Mouse (Mus musculus) limb, embryonic 14.5 days (tissue): ENCODE data around the gene Clock. TPM values are rescaled to one million over a fixed set of nuclear protein-coding genes. Genes with fewer than 3 reads are reported as not detected.

Source experiments
- ATAC-seq: fragments of 200-750 bp; cut with Nextera tagmentation; 2 replicates; pipeline ENCODE4 v1.8.0; 2017; ENCODE audit warnings: low read depth, moderate number of reproducible peaks, moderate TSS enrichment; ENCODE audit not compliant: low FRiP score
- DNase-seq: peaks from one replicate; pipeline ENCODE4 v3.0.0-alpha.2; 2015; ENCODE audit warnings: low spot score
- H3K27ac ChIP-seq: fragments of 300-500 bp; sonication (generic); replicated peaks from 2 replicates; pipeline ENCODE4 v1.5.1; 2014; ENCODE audit warnings: low read depth, mild to moderate bottlenecking, low read length, moderate library complexity, mixed read lengths
- H3K27me3 ChIP-seq: fragments of 300-500 bp; sonication (generic); 2 replicates; pipeline ENCODE4 v1.6.1; 2014; ENCODE audit warnings: low read length, mixed read lengths; ENCODE audit not compliant: control insufficient read depth, insufficient read depth
- H3K36me3 ChIP-seq: fragments of 300-500 bp; sonication (generic); 2 replicates; pipeline ENCODE4 v1.6.1; 2014; ENCODE audit warnings: mild to moderate bottlenecking, low read length, moderate library complexity, mixed read lengths; ENCODE audit not compliant: control insufficient read depth, insufficient read depth
- H3K4me1 ChIP-seq: fragments of 300-500 bp; sonication (generic); 2 replicates; pipeline ENCODE4 v1.6.1; 2014; ENCODE audit warnings: antibody characterized with exemption, low read length, mixed read lengths; ENCODE audit not compliant: control insufficient read depth, insufficient read depth
- H3K4me2 ChIP-seq: fragments of 300-500 bp; sonication (generic); replicated peaks from 2 replicates; pipeline ENCODE4 v1.6.1; 2014; ENCODE audit warnings: low read depth, mild to moderate bottlenecking, low read length, moderate library complexity; ENCODE audit not compliant: severe bottlenecking
- H3K4me3 ChIP-seq: fragments of 300-500 bp; sonication (generic); replicated peaks from 2 replicates; pipeline ENCODE4 v1.5.1; 2014; ENCODE audit warnings: low read length
- H3K9ac ChIP-seq: fragments of 300-500 bp; sonication (generic); 2 replicates; pipeline ENCODE4 v1.6.1; 2014; ENCODE audit warnings: mild to moderate bottlenecking, low read depth, low read length, moderate library complexity; ENCODE audit not compliant: severe bottlenecking
- H3K9me3 ChIP-seq: fragments of 300-500 bp; sonication (generic); 2 replicates; pipeline ENCODE4 v1.6.1; 2016; ENCODE audit warnings: low read length; ENCODE audit not compliant: control insufficient read depth
- POLR2A ChIP-seq: fragments of 200-500 bp; IDR thresholded peaks from 2 replicates; pipeline ENCODE4 v1.8.0; 2012; ENCODE audit warnings: inconsistent platforms, mild to moderate bottlenecking, moderate library complexity, borderline replicate concordance; ENCODE audit not compliant: insufficient read depth, insufficient read length; ENCODE audit errors: extremely low read depth
- WGBS: fragments of 180-500 bp; shearing (Covaris S2); extraction: QIAGEN DNeasy Blood & Tissue Kit; methylation state at CpG from one replicate; pipeline ENCODE4 v1.1.7; 2014; 5-methylcytosine and 5-hydroxymethylcytosine counted together
- polyA plus RNA-seq, 2 experiments: library from polyadenylated mRNA; depleted of rRNA in 1 of 2; stranded (reverse) in 1 of 2; unstranded in 1 of 2; fragments of >200 nt; fragmentation: Nextera tagmentation in 1 of 2; extraction: Ambion mirVana in 1 of 2; gene quantifications; 2 replicates each; pipeline versions ENCODE4 v1.2.1 to v1.2.3; 2012 to 2014

The Clock gene
- polyA plus RNA-seq (2012; rRNA removed), result 11.7 and 13.3 TPM in 2 replicates
- polyA plus RNA-seq (2014; fragmentation: Nextera tagmentation; extraction: Ambion mirVana), result 15.9 and 18.5 TPM in 2 replicates

DNA sequence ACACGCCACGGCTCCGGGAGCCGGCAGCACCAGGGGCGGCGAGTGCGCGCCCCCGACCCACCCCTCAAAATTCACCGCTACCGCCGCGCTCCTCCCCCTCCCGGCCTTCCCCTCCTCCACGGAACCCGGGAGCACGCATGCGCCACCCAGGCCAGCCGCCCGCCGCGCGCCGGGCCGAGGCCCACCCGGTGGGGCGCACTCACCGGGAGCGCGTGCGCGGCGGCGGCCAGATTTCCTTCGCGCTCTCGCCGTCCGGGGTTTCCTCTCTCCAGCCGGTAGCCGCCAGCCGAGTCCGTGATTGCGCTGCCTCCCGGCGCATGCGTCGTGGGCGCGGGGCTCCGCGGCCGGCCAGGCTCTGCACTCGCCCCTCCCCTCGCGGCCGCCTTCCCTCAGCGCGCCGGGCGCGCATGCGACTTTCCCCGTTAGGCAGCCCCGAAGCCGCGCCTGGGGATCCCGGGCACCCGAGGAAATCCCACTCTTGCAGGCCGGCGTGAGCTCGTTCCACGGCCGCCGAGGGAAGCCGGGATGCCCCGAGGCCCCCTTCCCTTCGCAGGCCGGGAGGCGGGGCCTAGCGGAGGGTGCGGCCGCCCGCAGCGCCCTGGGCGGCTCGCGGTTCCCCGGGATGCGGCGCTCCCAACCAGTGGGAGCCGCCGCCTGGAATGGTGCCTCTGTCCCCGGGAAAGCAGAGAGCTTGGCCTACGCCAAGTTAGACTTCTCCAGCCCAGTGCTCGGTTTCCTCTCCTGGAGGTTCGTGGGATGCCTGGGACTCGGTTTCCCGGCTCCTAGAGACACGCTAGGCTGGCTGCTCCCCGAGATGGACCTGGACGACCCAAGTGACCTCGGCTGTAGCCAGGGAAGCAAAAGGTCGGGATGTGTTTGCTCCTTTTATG, at the start of gene Clock:
TSS of gene Clock (minus strand) at position 341 of the 890 bp plus-strand sequence.
- TF ChIP-seq POLR2A, result 0 out of 2 replicates have a peak, but pooled peaks have one; percentile 53
- H3K36me3 ChIP-seq, result 0 out of 2 replicates have a peak, but pooled peaks cover 4% of the 10 kb centered on the region
- H3K9ac ChIP-seq, result peak within 1 kb of the TSS; percentile 93
- H3K27ac ChIP-seq, result peak within 1 kb of the TSS; percentile 96
- peak; percentile 79 for DNase-seq
- ATAC-seq, result peak; percentile 91
- under 1% methylated on average over 68 of the region's 104 CpGs for WGBS
- no peaks in the 10 kb centered on the region for H3K9me3 ChIP-seq
- no peaks in the 10 kb centered on the region for H3K27me3 ChIP-seq
- H3K4me3 ChIP-seq, result peak within 1 kb of the TSS; percentile 95
- H3K4me2 ChIP-seq, result peak within 1 kb of the TSS; percentile 86
- peaks cover 11% of the 10 kb centered on the region; the same call in 1 of the 2 replicates for H3K4me1 ChIP-seq

DNA sequence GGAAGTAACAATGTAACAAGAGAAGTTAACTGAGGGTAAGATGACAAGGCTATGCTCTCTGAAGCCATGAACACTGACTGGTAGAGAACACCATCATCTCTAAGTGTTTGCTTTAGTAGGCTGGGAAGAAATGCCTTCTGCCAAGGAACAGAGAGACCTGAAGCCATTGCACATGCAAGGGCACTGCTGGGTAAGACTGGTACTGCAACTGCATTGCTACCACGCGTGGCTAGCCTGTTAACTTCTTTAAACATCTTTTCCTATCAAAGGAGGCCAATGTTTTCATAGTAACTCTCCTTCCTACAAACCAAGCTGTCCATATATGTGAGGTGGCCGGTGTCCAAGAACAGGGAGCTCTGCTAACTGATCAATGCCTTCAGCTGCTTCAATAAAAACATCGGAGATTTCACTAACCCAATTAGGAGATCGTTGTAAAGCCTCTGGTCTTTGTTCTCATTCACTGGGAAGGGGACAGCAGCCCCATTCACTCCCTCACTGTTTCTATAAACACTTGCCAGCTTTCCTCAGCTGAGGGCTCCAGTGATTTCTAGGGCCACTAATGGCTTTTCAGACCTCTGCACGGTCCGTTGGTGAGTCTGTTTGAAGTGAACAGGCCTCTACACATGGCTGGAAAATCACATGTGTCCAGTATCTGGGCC, 47.5 kb upstream of the Clock start:
- H3K9ac ChIP-seq, result no peak overlapping the region
- H3K27ac ChIP-seq, result no peak overlapping the region
- no peaks in the 10 kb centered on the region for H3K4me1 ChIP-seq
- H3K27me3 ChIP-seq, result no peaks in the 10 kb centered on the region
- H3K9me3 ChIP-seq, result no peaks in the 10 kb centered on the region
- DNase-seq (no peak), ATAC-seq (no peak)
- H3K36me3 ChIP-seq, result no peaks in the 10 kb centered on the region
- H3K4me2 ChIP-seq, result no peak overlapping the region
- no peak for TF ChIP-seq POLR2A
- H3K4me3 ChIP-seq, result no peak overlapping the region
- WGBS, result 45% methylated on average over 7 of the region's 7 CpGs

DNA sequence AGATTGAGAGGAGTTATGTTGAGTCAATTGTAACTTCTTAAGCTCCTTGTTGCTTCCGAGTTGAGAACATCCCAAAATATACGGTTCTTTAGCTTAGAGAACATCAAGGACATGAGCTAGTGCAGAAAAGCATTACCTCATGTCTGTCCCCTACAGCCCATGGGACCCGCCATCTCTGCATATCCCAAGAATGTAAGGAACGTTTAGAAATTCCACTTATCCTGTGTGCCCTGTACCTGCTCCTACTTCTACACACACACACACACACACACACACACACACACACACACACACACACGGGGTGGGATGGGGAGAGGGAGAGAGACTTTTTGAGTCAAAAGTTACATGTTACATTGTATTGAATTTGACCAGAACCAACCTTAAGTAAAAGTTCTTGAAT, 46.9 kb upstream of the Clock start:
- DNase-seq (no peak), ATAC-seq (no peak)
- no peak overlapping the region for H3K4me2 ChIP-seq
- no peak overlapping the region for H3K4me3 ChIP-seq
- no peaks in the 10 kb centered on the region for H3K4me1 ChIP-seq
- H3K9me3 ChIP-seq, result no peaks in the 10 kb centered on the region
- WGBS, result 85% methylated on average over 5 of the region's 5 CpGs
- H3K27ac ChIP-seq, result no peak overlapping the region
- H3K9ac ChIP-seq, result no peak overlapping the region
- no peaks in the 10 kb centered on the region for H3K36me3 ChIP-seq
- no peak for TF ChIP-seq POLR2A
- H3K27me3 ChIP-seq, result no peaks in the 10 kb centered on the region

DNA sequence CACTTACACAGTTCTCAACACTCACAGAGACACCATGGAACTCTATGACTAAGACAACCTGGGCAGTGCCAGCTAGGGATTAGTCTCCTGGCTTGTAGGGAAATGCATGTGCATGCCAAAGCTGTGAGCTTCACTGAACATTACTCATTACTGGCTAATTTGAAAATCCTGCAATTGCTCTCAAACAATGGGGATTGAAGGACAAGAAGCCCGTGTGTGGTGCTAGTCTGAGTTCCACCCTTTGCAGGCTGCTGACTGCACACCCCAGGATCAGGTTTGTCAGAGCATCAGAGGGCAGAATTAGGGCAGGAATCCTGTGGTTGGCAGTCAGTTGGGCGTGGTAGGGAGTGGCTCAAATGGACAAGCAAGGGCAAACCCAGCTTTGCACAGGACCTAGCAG, 41.5 kb upstream of the Clock start:
- ATAC-seq (no peak), DNase-seq (no peak)
- WGBS, result 52% methylated on average over 2 of the region's 2 CpGs
- no peaks in the 10 kb centered on the region for H3K4me1 ChIP-seq
- TF ChIP-seq POLR2A, result no peak
- H3K9ac ChIP-seq, result no peak overlapping the region
- no peak overlapping the region for H3K4me2 ChIP-seq
- no peaks in the 10 kb centered on the region for H3K9me3 ChIP-seq
- no peaks in the 10 kb centered on the region for H3K36me3 ChIP-seq
- H3K27ac ChIP-seq, result no peak overlapping the region
- H3K27me3 ChIP-seq, result no peaks in the 10 kb centered on the region
- H3K4me3 ChIP-seq, result no peak overlapping the region

DNA sequence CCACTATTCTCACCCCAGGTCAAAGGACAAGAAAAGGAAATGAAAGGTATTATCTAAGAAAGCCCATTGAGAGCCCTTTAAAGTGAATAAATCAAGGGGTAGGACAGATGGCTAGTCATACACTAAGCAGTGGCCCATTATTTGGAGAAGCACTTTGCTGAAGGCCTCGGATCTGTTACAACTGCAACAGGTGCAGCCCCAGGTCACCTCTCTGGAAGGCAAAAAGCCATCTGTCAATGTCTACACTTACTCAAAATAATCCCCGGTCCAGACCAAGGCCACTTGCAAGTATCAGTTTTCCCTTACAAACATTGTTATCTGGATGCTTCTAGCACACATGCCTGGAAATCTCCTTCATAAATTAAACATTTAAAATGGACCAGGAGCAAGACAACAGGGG, 36.3 kb upstream of the Clock start:
- Histone ChIP-seq H3K9me3 (no peaks in the 10 kb centered on the region), H3K27me3 (no peaks in the 10 kb centered on the region), H3K27ac (no peak overlapping the region), H3K4me3 (no peak overlapping the region), H3K9ac (no peak overlapping the region), H3K4me1 (no peaks in the 10 kb centered on the region), H3K4me2 (no peak overlapping the region), H3K36me3 (no peaks in the 10 kb centered on the region)
- DNase-seq (no peak), ATAC-seq (peak; percentile 70; the same call in 1 of the 2 replicates)
- no peak for TF ChIP-seq POLR2A
- 69% methylated on average over 2 of the region's 2 CpGs for WGBS
